Mouse (Mus musculus): ENCODE measurements around the gene Gm28051. TPM values are rescaled to one million over a fixed set of nuclear protein-coding genes. Genes with fewer than 3 reads are reported as not detected.

The Gm28051 gene
- polyA plus RNA-seq, 1 experiment from 2014 or later: not detected

- Histone ChIP-seq H3K36me3 (ENCODE audit: control insufficient read depth, insufficient read depth, low read length) (no peaks in the 10 kb centered on the region), H3K4me1 (replicated peaks; ENCODE audit: control insufficient read depth, insufficient read depth, low read length) (peaks cover 10% of the 10 kb centered on the region)
Measured at GRCm38 (mm10) chr12:102705906-102706640, 51.5 kb downstream of the Gm28051 start.

GRCm38 (mm10) chr12:102705216-102705871, 52.2 kb downstream of the Gm28051 start:
- Histone ChIP-seq H3K27ac (ENCODE audit: low read depth, low read length) (0 out of 2 replicates have a peak overlapping the region, but pooled peaks have one; percentile 37), H3K4me1 (replicated peaks; ENCODE audit: control insufficient read depth, insufficient read depth, low read length) (peaks cover 10% of the 10 kb centered on the region), H3K36me3 (ENCODE audit: control insufficient read depth, insufficient read depth, low read length) (no peaks in the 10 kb centered on the region), H3K9ac (ENCODE audit: low read length) (peak overlapping the region; percentile 84), H3K27me3 (ENCODE audit: control insufficient read depth, insufficient read depth, low read length) (no peaks in the 10 kb centered on the region), H3K9me3 (ENCODE audit: control insufficient read depth, low read length) (no peaks in the 10 kb centered on the region), H3K4me2 (ENCODE audit: low read depth, low read length, severe bottlenecking) (peak overlapping the region; percentile 92), H3K4me3 (ENCODE audit: low read depth, low read length) (peak overlapping the region; percentile 73)
- ATAC-seq (replicated peaks; ENCODE audit: low FRiP score) (peak; percentile 83), DNase-seq (ENCODE audit: low spot score) (peak; percentile 91)
- WGBS: 2% methylated on average over 28 of the region's 45 CpGs

More at GRCm38 (mm10) chr12:102705906-102706640, 51.5 kb downstream of the Gm28051 start:
- peak overlapping the region; percentile 73; the same call in 1 of the 2 replicates for H3K4me3 ChIP-seq (ENCODE audit: low read depth, low read length)
- no peak for ATAC-seq (replicated peaks; ENCODE audit: low FRiP score)
- peak overlapping the region; percentile 92 for H3K4me2 ChIP-seq (ENCODE audit: low read depth, low read length, severe bottlenecking)
- 76% methylated on average over 6 of the region's 6 CpGs for WGBS
- no peak overlapping the region for H3K9ac ChIP-seq (ENCODE audit: low read length)
- DNase-seq (ENCODE audit: low spot score): no peak
- no peak overlapping the region for H3K27ac ChIP-seq (ENCODE audit: low read depth, low read length)
- no peaks in the 10 kb centered on the region for H3K9me3 ChIP-seq (ENCODE audit: control insufficient read depth, low read length)
- H3K27me3 ChIP-seq (ENCODE audit: control insufficient read depth, insufficient read depth, low read length): no peaks in the 10 kb centered on the region

- DNase-seq (ENCODE audit: low spot score) (peak; percentile 84), ATAC-seq (replicated peaks; ENCODE audit: low FRiP score) (peak; percentile 80)
- WGBS: 0% methylated on average over 68 of the region's 105 CpGs
- H3K4me3 ChIP-seq (ENCODE audit: low read depth, low read length): peak within 1 kb of the TSS; percentile 73
- H3K36me3 ChIP-seq (ENCODE audit: control insufficient read depth, insufficient read depth, low read length): no peaks in the 10 kb centered on the region
- no peaks in the 10 kb centered on the region for H3K9me3 ChIP-seq (ENCODE audit: control insufficient read depth, low read length)
- peak within 1 kb of the TSS; percentile 92 for H3K4me2 ChIP-seq (ENCODE audit: low read depth, low read length, severe bottlenecking)
- H3K9ac ChIP-seq (ENCODE audit: low read length): peak within 1 kb of the TSS; percentile 84
- peak within 1 kb of the TSS; percentile 46; the same call in 1 of the 2 replicates for H3K27ac ChIP-seq (ENCODE audit: low read depth, low read length)
- H3K4me1 ChIP-seq (replicated peaks; ENCODE audit: control insufficient read depth, insufficient read depth, low read length): peaks cover 10% of the 10 kb centered on the region
- no peaks in the 10 kb centered on the region for H3K27me3 ChIP-seq (ENCODE audit: control insufficient read depth, insufficient read depth, low read length)
Measured at GRCm38 (mm10) chr12:102704457-102705198, 52.9 kb downstream of the Gm28051 start, which contains the start of gene Itpk1. Itpk1 (minus strand) TSS chr12:102704930.

GRCm38 (mm10) chr12:102703921-102704408, 53.6 kb downstream of the Gm28051 start:
- Histone ChIP-seq H3K4me2 (ENCODE audit: low read depth, low read length, severe bottlenecking) (peak overlapping the region; percentile 92), H3K4me1 (replicated peaks; ENCODE audit: control insufficient read depth, insufficient read depth, low read length) (peaks cover 16% of the 10 kb centered on the region), H3K27me3 (ENCODE audit: control insufficient read depth, insufficient read depth, low read length) (no peaks in the 10 kb centered on the region), H3K4me3 (ENCODE audit: low read depth, low read length) (peak overlapping the region; percentile 73), H3K36me3 (ENCODE audit: control insufficient read depth, insufficient read depth, low read length) (no peaks in the 10 kb centered on the region), H3K9me3 (ENCODE audit: control insufficient read depth, low read length) (no peaks in the 10 kb centered on the region), H3K9ac (ENCODE audit: low read length) (peak overlapping the region; percentile 70), H3K27ac (ENCODE audit: low read depth, low read length) (no peak overlapping the region)
- WGBS: 10% methylated on average over 17 of the region's 17 CpGs
- ATAC-seq (replicated peaks; ENCODE audit: low FRiP score): peak; percentile 4; the same call in 1 of the 2 replicates
- DNase-seq (ENCODE audit: low spot score): no peak

- Histone ChIP-seq H3K9ac (ENCODE audit: low read length) (peak overlapping the region; percentile 70), H3K9me3 (ENCODE audit: control insufficient read depth, low read length) (no peaks in the 10 kb centered on the region), H3K27me3 (ENCODE audit: control insufficient read depth, insufficient read depth, low read length) (no peaks in the 10 kb centered on the region), H3K4me3 (ENCODE audit: low read depth, low read length) (peak overlapping the region; percentile 73), H3K27ac (ENCODE audit: low read depth, low read length) (no peak overlapping the region), H3K36me3 (ENCODE audit: control insufficient read depth, insufficient read depth, low read length) (no peaks in the 10 kb centered on the region), H3K4me2 (ENCODE audit: low read depth, low read length, severe bottlenecking) (peak overlapping the region; percentile 92), H3K4me1 (replicated peaks; ENCODE audit: control insufficient read depth, insufficient read depth, low read length) (peaks cover 21% of the 10 kb centered on the region)
- no peak for ATAC-seq (replicated peaks; ENCODE audit: low FRiP score)
- 34% methylated on average over 6 of the region's 6 CpGs for WGBS
- DNase-seq (ENCODE audit: low spot score): peak; percentile 64
Measured at GRCm38 (mm10) chr12:102703441-102703840, 54.1 kb downstream of the Gm28051 start.

GRCm38 (mm10) chr12:102703111-102703412, 54.5 kb downstream of the Gm28051 start:
- H3K4me1 ChIP-seq (replicated peaks; ENCODE audit: control insufficient read depth, insufficient read depth, low read length): peaks cover 25% of the 10 kb centered on the region
- H3K36me3 ChIP-seq (ENCODE audit: control insufficient read depth, insufficient read depth, low read length): no peaks in the 10 kb centered on the region
- peak overlapping the region; percentile 73; the same call in 1 of the 2 replicates for H3K4me3 ChIP-seq (ENCODE audit: low read depth, low read length)
- peak overlapping the region; percentile 28; the same call in 1 of the 2 replicates for H3K9ac ChIP-seq (ENCODE audit: low read length)
- ATAC-seq (replicated peaks; ENCODE audit: low FRiP score) (no peak), DNase-seq (ENCODE audit: low spot score) (no peak)
- H3K27ac ChIP-seq (ENCODE audit: low read depth, low read length): peak overlapping the region; percentile 55; the same call in 1 of the 2 replicates
- WGBS: 4% methylated on average over 4 of the region's 4 CpGs
- peak overlapping the region; percentile 92 for H3K4me2 ChIP-seq (ENCODE audit: low read depth, low read length, severe bottlenecking)
- H3K27me3 ChIP-seq (ENCODE audit: control insufficient read depth, insufficient read depth, low read length): no peaks in the 10 kb centered on the region
- H3K9me3 ChIP-seq (ENCODE audit: control insufficient read depth, low read length): no peaks in the 10 kb centered on the region

- Histone ChIP-seq H3K4me3 (ENCODE audit: low read depth, low read length) (peak overlapping the region; percentile 73; the same call in 1 of the 2 replicates), H3K27me3 (ENCODE audit: control insufficient read depth, insufficient read depth, low read length) (no peaks in the 10 kb centered on the region), H3K9me3 (ENCODE audit: control insufficient read depth, low read length) (no peaks in the 10 kb centered on the region), H3K9ac (ENCODE audit: low read length) (no peak overlapping the region; the same call in 1 of the 2 replicates), H3K4me1 (replicated peaks; ENCODE audit: control insufficient read depth, insufficient read depth, low read length) (peaks cover 30% of the 10 kb centered on the region), H3K36me3 (ENCODE audit: control insufficient read depth, insufficient read depth, low read length) (no peaks in the 10 kb centered on the region), H3K27ac (ENCODE audit: low read depth, low read length) (peak overlapping the region; percentile 55; the same call in 1 of the 2 replicates), H3K4me2 (ENCODE audit: low read depth, low read length, severe bottlenecking) (peak overlapping the region; percentile 92)
- ATAC-seq (replicated peaks; ENCODE audit: low FRiP score) (no peak), DNase-seq (ENCODE audit: low spot score) (peak; percentile 87)
- 5% methylated on average over 15 of the region's 15 CpGs for WGBS
Measured at GRCm38 (mm10) chr12:102702356-102703110, 55.0 kb downstream of the Gm28051 start.

Measured in forebrain, embryonic 11.5 days (tissue).